Mouse (Mus musculus): Measurements from ENCODE around the gene Rnf212. TPM values are rescaled to one million over a fixed set of nuclear protein-coding genes. Genes with fewer than 3 reads are reported as not detected.

Gene Rnf212
- 1 to 10 TPM in 1 of 2 experiments, not detected in 1; 1.6 TPM for total RNA-seq (2023)

DNA sequence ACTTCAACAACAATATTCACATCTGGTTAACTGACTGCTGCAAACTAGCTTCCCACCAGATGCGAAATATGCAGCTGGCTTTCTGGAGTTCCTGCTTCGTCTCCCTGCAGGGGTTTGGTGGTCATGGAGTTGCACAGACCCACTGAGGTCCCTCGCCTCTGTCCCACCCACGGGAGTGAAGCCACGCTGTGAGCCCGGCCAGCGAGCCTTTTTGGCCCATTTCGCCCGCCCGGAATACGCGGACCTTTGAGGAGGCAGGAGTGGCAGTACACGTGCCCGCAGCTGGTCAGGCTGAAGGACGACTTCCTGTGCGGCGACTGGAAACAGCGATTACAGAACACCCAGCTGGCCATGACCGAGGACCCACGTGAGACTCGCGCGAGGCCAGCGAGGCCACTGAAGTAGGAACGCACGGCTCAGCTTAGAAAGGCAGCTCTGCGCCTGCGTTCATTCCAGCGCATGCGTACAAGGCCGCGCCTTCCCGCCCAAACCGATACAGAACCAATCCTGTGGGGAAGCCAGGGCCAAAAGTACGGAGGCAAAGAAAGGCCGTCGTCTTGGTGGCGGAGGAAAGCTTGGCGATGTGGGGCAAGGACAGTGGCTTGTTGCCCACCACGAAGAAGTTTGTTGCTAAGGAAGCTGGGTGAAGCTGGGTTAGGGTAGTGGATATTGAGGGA is at the start of gene Rnf212:
Rnf212 (minus strand) TSS at position 353 of the 677 bp plus-strand sequence.

DNA sequence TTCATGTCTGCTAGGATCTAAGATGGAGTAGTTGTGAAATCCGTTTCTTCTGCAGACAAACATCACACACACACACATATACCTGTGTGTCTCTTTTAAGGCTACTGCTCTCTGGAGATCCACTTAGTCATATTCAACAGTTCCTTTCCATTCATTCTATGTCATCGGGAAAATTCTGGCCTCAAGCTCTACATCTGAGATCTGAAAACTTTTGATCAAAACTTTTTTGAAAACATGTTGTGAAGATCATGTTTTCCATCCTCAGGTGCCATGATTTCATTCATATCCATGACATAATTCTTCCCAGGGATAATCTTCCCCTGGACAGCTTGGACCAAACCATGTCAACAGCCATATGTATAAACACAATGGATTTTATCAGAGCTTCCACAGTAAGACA is 34.0 kb upstream of the Rnf212 start, which contains the start of gene Vmn2r8:
Vmn2r8 (minus strand) TSS at position 101 of the 400 bp plus-strand sequence.

DNA sequence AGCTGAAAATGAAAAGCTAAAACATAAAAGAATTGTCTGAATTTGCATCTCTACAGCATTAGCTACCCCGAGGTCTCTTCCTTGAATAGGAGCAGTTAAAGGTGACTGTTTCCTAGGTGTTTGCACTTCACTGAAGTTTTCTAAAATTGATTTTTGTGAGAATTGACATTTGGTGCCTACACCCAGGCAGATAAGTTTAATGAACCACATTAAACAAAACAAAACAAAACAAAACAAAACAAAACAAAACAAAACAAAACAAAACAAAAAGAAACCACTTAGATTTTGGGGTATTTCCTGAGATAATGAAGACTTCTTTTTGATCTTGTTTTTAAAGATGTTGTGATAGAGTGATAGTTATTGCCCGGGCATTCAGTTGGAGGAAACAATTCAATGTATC is 20.5 kb upstream of the Rnf212 start, which contains the start of gene Tmed11:
Tmed11 (minus strand) TSS at position 101 of the 400 bp plus-strand sequence.

DNA sequence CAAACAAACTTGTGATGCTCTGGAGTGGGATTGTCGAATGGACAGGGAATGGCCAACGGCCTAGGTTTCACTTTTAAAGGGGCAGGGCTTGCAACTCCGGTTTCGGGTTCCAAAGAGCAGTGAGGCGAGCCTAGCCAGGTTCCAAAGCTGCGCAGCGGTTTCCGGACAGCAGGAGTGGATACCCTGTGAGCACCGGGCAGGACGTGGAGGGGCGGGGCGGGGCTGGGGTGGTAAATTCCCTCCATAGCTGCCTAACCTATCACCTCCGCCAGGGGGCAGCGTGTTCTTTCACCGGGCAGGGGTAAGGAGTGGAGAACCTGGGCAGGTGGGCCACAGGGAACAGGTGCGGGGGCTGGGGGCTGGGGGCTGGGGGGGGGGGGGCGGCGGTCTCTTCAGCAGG is 82.5 kb downstream of the Rnf212 start, which contains the start of gene Fgfrl1:
Fgfrl1 (plus strand) TSS at position 112 of the 400 bp plus-strand sequence.

Other genes with a start within 250 kb of the Rnf212 start
- gene Cplx1, start 225.0 kb downstream of the Rnf212 start, total RNA-seq (2023): not detected
- 100 to 1,000 TPM; 105 to 125 TPM for gene Gak, start 145.2 kb downstream of the Rnf212 start, total RNA-seq (2023)
- gene Tmem175, start 145.2 kb downstream of the Rnf212 start, total RNA-seq (2023): 10 to 100 TPM; 11.5 to 14.7 TPM
- 10 to 100 TPM; 17.3 TPM for gene Idua, start 114.7 kb downstream of the Rnf212 start, total RNA-seq (2023)
- 10 to 100 TPM; 11.2 to 12.6 TPM for gene Dgkq, start 105.3 kb downstream of the Rnf212 start, total RNA-seq (2023)
- 1 to 10 TPM in 1 of 2 experiments, under 1 TPM in 1; 0.20 to 1.0 TPM for gene Slc26a1, start 99.4 kb downstream of the Rnf212 start, total RNA-seq (2023)
- 1 to 10 TPM in 1 of 2 experiments, under 1 TPM in 1; 0.79 to 2.7 TPM for gene Fgfrl1, start 82.6 kb downstream of the Rnf212 start, total RNA-seq (2023)
- gene Tmed11, start 20.4 kb upstream of the Rnf212 start, total RNA-seq (2023): not detected
- gene Vmn2r8, start 33.9 kb upstream of the Rnf212 start, total RNA-seq (2023): not detected
- gene Vmn2r9, start 77.6 kb upstream of the Rnf212 start, total RNA-seq (2023): not detected
- not detected for gene Vmn2r10, start 231.5 kb upstream of the Rnf212 start, total RNA-seq (2023)